Mouse (Mus musculus): ENCODE results near the gene Napepld.
A peak's percentile ranks its signal among the peaks of the same experiment; 100 is the strongest.
"Not testable (repeated sequence)": the region's sequence is repeated elsewhere in the genome, so short reads cannot be mapped to it uniquely, and the experiment has no call there.

Napepld gene

GRCm38 (mm10) chr5:21701351-21702008, at the start of gene Napepld:
Gene Napepld, minus strand, starts transcription at chr5:21701396.
- DNase-seq (ENCODE audit: low read depth in 2 of 2, low spot score in 2 of 2): peak; percentile 98 to 99

DNA sequence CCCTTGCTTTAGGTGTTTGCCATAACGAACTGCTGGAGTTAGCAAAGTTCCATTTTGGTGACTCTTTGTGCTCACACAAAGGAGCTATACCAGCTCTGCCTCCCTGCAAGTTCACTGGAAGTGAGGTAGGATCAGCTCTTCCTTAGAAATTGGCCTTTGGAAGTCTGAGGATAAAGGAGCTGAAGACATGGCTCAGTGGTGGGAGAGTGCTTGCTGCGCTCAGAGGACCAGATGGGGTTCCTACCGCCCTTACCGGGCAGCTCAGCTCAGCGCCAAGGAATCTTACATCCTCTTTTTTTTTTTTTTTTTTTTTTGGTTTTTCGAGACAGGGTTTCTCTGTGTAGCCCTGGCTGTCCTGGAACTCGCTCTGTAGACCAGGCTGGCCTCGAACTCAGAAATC, 44.8 kb upstream of the Napepld start:
- DNase-seq (ENCODE audit: low read depth in 2 of 2, low spot score in 2 of 2): no peak

- no peak for DNase-seq (ENCODE audit: low read depth in 2 of 2, low spot score in 2 of 2)
Observed at GRCm38 (mm10) chr5:21744651-21745050, 43.5 kb upstream of the Napepld start.

- DNase-seq (ENCODE audit: low read depth in 2 of 2, low spot score in 2 of 2): no peak
Observed at GRCm38 (mm10) chr5:21743606-21744005, 42.4 kb upstream of the Napepld start.

DNA sequence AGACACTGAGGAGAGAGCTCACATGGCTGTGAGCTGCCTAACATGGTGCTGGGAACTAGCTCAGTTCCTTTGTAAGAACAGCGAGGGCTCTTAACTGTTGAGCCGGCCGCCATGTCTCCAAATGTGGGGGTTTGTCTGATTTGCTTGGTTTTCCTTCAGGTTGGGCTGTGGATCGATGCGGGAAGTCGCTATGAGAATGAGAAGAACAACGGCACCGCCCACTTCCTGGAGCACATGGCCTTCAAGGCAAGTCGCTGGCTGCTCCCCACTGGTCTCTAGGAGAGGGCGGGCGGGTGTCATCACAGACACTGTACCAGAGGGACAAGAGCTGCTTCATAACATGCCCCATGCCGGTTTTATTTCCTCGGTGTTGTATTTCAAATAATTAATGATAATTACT, 38.7 kb upstream of the Napepld start:
- DNase-seq (ENCODE audit: low read depth in 2 of 2, low spot score in 2 of 2): no peak

GRCm38 (mm10) chr5:21739120-21739519, 37.9 kb upstream of the Napepld start:
- no peak for DNase-seq (ENCODE audit: low read depth in 2 of 2, low spot score in 2 of 2)

DNA sequence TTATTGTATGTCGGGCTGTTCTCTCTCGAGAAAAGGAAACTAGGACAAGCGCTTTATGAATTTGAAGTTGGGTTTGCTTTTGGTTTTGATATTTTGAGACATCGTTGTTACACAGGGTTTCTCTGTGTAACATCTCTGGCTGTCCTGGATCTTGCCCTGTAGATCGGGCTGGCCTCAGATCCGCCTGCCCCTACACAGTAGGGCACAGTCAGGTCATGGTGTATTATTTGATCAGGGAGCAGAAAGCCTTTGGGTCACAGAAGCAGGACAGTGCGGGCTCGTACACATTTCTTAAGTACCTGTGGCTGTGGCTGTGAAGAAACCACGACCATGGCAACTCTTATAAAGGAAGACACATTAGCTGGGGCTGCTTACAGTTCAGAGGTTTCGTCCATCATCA, 36.4 kb upstream of the Napepld start:
- no peak for DNase-seq (ENCODE audit: low read depth in 2 of 2, low spot score in 2 of 2)

DNA sequence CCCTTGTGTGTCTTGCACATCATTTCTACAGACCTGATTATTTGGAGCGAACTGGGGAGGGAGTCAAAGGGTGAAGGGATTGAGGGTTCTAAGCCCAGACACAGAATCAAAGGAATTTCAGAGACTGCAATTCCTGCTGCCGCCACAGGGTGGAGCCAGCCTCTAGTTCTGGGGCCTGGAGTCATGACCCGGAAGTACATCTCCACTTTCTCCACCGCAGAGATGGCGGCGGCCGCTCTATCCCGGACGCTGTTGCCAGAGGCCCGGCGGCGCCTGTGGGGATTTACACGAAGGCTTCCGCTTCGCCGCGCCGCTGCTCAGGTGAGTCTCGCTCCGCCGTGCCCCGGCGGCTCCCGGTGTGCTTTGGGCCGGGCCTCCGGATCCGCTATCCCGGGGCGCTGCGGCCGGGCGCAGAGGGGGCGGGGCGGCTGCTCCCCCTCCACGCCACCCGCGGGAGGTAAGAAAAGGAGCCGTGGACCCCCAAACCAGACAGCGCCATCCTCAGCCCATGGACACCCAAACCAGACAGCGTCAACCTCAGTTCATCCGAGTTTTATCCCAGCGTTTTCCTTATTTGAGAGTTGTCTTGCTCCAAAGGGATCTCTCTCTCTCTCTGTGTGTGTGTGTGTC, 35.9 kb upstream of the Napepld start, which contains the start of gene Pmpcb:
Pmpcb (plus strand) TSS at position 186 of the 630 bp plus-strand sequence.
- DNase-seq (ENCODE audit: low read depth in 2 of 2, low spot score in 2 of 2): peak; percentile 85 to 88

GRCm38 (mm10) chr5:21736046-21736445, 34.9 kb upstream of the Napepld start:
- no peak for DNase-seq (ENCODE audit: low read depth in 2 of 2, low spot score in 2 of 2)

DNA sequence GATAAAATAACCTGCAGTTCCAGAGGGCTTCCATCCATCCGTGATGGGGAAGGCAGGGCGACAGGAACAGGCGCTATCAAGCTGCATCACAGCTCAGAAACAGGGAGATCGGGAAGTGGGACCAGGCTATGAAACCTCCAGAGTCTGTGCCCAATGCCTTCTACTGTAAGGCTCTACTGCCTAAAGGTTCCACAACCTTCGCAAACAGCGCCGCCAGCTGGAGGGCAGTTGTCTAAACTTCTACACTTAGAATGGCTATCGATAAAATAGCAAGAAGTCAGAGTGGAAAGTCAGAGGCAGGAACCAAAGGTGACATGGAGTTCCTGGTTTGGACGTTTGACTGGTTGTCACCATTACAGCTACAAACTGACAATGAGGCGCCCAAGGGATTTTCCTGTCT, 34.4 kb upstream of the Napepld start:
- peak; percentile 51 to 69 for DNase-seq (ENCODE audit: low read depth in 2 of 2, low spot score in 2 of 2)

DNA sequence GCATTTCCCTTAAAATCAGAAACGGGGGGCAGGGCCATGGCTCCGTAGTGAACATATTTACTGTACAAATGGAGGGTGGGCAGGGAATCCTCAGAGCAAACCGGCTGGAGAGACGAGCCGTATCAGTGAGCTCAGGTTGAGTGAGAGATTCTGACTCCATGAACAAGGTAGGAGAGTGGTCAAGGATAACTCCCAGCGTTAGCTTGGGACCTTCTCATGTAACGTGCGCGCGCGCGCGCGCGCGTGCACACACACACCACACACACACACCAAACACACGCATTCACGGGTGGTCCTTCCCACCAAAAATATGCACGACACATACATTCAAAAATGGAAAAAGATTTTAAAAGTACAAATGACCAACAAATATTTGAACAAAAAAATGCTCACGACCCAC, 33.9 kb upstream of the Napepld start:
- DNase-seq (ENCODE audit: low read depth in 2 of 2, low spot score in 2 of 2): no peak

- DNase-seq (ENCODE audit: low read depth in 2 of 2, low spot score in 2 of 2): no peak
Observed at GRCm38 (mm10) chr5:21732930-21733329, 31.7 kb upstream of the Napepld start.

- DNase-seq (ENCODE audit: low read depth in 2 of 2, low spot score in 2 of 2): no peak
Observed at GRCm38 (mm10) chr5:21732177-21732911, 31.1 kb upstream of the Napepld start.

DNA sequence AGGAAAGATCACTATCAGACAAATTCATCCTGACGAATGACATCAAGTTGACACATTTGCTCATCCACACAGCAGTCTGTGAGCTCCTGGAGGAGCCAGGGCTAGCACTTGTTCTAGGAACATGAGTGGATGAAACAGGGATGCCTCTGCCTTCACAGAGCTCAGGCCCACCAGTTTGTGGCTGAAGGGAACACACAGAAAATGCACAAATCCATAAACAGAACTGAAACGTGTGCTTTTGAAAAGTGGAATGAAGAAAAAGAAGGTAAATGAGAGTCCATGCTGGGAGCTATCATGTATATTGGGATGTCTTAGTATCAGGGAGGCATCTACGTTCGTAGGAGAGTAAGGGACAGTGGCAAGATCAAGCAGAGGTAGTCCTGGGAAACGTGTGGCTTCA, 27.9 kb upstream of the Napepld start:
- DNase-seq (ENCODE audit: low read depth in 2 of 2, low spot score in 2 of 2): no peak

- DNase-seq (ENCODE audit: low read depth in 2 of 2, low spot score in 2 of 2): no peak
Observed at GRCm38 (mm10) chr5:21724872-21725271, 23.7 kb upstream of the Napepld start.

DNA sequence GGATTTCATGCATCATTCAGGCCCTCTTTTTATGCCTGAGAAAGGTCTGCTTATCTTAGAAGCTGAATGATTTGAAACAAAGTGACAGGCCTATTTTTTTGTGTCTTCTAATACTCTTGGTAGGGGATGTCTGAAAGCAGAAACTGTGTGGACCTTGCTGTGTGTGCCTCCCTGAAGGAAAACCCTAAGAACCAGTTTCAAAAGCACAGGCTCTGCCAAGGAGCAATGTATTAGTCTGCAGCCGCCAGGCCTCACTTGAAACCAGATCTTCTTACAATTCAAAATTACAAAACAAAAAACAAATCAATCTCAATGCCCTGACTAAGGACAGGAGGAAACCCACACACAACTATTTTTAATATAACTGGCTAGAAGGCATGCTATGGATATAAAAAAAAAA, 23.2 kb upstream of the Napepld start:
- no peak for DNase-seq (ENCODE audit: low read depth in 2 of 2, low spot score in 2 of 2)

- no peak for DNase-seq (ENCODE audit: low read depth in 2 of 2, low spot score in 2 of 2)
Observed at GRCm38 (mm10) chr5:21719209-21719608, 18.0 kb upstream of the Napepld start.

DNA sequence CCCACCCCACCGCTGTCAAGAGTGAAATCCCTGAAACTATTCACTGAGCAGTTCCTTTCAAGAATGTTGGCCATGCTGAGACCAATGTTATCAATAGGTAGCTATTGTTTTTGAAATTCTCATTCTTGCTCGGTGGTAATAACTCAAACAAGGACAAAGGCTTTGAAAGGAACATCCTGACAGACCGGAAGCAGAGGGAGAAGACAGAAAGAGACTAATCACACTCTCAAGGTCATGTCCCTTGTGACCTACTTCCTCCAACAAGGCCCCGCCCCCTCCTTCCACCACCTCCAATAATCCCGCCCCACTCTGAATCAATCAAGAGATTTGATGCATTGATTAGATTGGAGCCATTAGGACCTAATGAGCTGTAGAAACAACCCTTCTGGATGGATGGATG, 17.4 kb upstream of the Napepld start:
- DNase-seq (ENCODE audit: low read depth in 2 of 2, low spot score in 2 of 2): no peak

DNA sequence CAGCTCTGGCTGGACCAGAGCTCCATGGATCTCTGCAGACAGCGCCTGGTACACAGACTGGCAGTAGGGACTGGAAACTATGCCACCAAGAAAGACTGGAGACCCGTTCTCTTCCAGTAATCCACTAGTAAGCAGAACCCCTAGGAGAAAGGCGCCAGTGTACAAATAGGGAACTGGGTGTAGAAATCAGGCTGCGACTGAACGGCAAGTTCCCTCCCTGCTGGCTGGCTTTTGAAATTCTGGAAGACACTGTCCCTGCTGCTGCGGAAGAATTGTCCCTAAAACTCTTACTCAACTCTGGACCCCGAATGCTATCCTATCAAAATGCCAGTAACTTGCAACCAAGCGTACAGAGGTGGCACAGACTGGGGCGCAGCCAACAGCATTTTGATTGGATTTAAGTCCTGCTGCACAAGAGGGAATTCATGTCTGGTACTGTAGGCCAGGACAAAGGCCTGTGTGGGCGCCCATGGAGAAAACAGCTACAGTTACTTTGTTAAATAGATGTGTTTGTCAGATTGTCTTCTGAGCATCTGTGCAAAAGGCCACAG, 16.0 kb upstream of the Napepld start:
- DNase-seq (ENCODE audit: low read depth in 2 of 2, low spot score in 2 of 2): no peak

- DNase-seq (ENCODE audit: low read depth in 2 of 2, low spot score in 2 of 2): no peak
Observed at GRCm38 (mm10) chr5:21714447-21714846, 13.3 kb upstream of the Napepld start.

GRCm38 (mm10) chr5:21712127-21712715, 11.0 kb upstream of the Napepld start:
- DNase-seq (ENCODE audit: low read depth in 2 of 2, low spot score in 2 of 2): no peak

GRCm38 (mm10) chr5:21708011-21708410, 6.8 kb upstream of the Napepld start:
- not testable (repeated sequence) for DNase-seq (ENCODE audit: low read depth in 2 of 2, low spot score in 2 of 2)

Measured in CD8-positive naive resting alpha-beta T cell, adult 2 months (primary cell).